Mouse (Mus musculus) liver, embryonic 14.5 days (tissue): Measurements from ENCODE around the gene 4931406C07Rik.

ENCODE experiments used
- CTCF ChIP-seq: IDR thresholded peaks from 2 replicates; pipeline ENCODE4 v1.5.1; 2016; ENCODE audit warnings: antibody characterized with exemption, low read depth, control low read depth
- EP300 ChIP-seq: IDR thresholded peaks from 2 replicates; pipeline ENCODE4 v1.6.1; 2016; ENCODE audit warnings: antibody characterized with exemption, low read depth

- TF ChIP-seq CTCF (no peak), EP300 (no peak)
Observed at GRCm38 (mm10) chr9:15314619-15315018, 8.4 kb upstream of the 4931406C07Rik start.
